Mouse (Mus musculus): ENCODE measurements around the gene Enah. TPM values are rescaled to one million over a fixed set of nuclear protein-coding genes. Genes with fewer than 3 reads are reported as not detected.

Enah gene
- total and polyA plus RNA-seq, 2 experiments from 2014 or later = 13.2 to 77.9 TPM

- TF ChIP-seq EP300 (IDR thresholded peaks at IDR 0.05; ENCODE audit: low read depth) (no peak), CTCF (IDR thresholded peaks at IDR 0.05; ENCODE audit: low read depth) (no peak)
- H3K9me3 ChIP-seq (replicated peaks; ENCODE audit: control insufficient read depth, low read length) = no peaks in the 10 kb centered on the region
- H3K36me3 ChIP-seq (replicated peaks; ENCODE audit: control insufficient read depth, insufficient read depth, low read length) = 0 out of 2 replicates have a peak, but pooled peaks cover 3% of the 10 kb centered on the region
- no peaks in the 10 kb centered on the region; the same call in 1 of the 2 replicates for H3K27me3 ChIP-seq (ENCODE audit: control insufficient read depth, insufficient read depth, low read length)
- peaks cover 14% of the 10 kb centered on the region for H3K4me1 ChIP-seq (ENCODE audit: control insufficient read depth, insufficient read depth)
- peak overlapping the region; percentile 94 for H3K27ac ChIP-seq (ENCODE audit: low read depth)
- H3K4me2 ChIP-seq (ENCODE audit: low read depth, low read length) = peak overlapping the region; percentile 67
- DNase-seq (ENCODE audit: low spot score) (peak; percentile 61), ATAC-seq (ENCODE audit: insufficient read depth, low read depth) (peak; percentile 20; the same call in 1 of the 2 replicates)
- peak overlapping the region; percentile 80 for H3K9ac ChIP-seq (replicated peaks; ENCODE audit: low read depth, low read length)
- 2% methylated on average over 29 of the region's 29 CpGs for WGBS
- H3K4me3 ChIP-seq (ENCODE audit: low read depth, low read length) = peak overlapping the region; percentile 66
These were observed 1.2 kb downstream of the Enah start for GRCm38 (mm10) chr1:182018397-182019265.

- no peak overlapping the region for H3K9ac ChIP-seq (replicated peaks; ENCODE audit: low read depth, low read length)
- H3K4me1 ChIP-seq (ENCODE audit: control insufficient read depth, insufficient read depth) = no peaks in the 10 kb centered on the region
- DNase-seq (ENCODE audit: low spot score) (no peak), ATAC-seq (ENCODE audit: insufficient read depth, low read depth) (no peak)
- TF ChIP-seq EP300 (IDR thresholded peaks at IDR 0.05; ENCODE audit: low read depth) = no peak
- TF ChIP-seq CTCF (IDR thresholded peaks at IDR 0.05; ENCODE audit: low read depth) = no peak
- WGBS = 44% methylated on average over 1 of the region's 1 CpGs
- H3K36me3 ChIP-seq (replicated peaks; ENCODE audit: control insufficient read depth, insufficient read depth, low read length) = 0 out of 2 replicates have a peak, but pooled peaks cover 10% of the 10 kb centered on the region
- H3K27ac ChIP-seq (ENCODE audit: low read depth) = no peak overlapping the region
- H3K27me3 ChIP-seq (ENCODE audit: control insufficient read depth, insufficient read depth, low read length) = no peaks in the 10 kb centered on the region
- H3K9me3 ChIP-seq (replicated peaks; ENCODE audit: control insufficient read depth, low read length) = no peaks in the 10 kb centered on the region
- no peak overlapping the region for H3K4me3 ChIP-seq (ENCODE audit: low read depth, low read length)
- no peak overlapping the region for H3K4me2 ChIP-seq (ENCODE audit: low read depth, low read length)
These were observed 14.0 kb downstream of the Enah start for GRCm38 (mm10) chr1:182005831-182006230.

- peaks cover 25% of the 10 kb centered on the region for H3K4me1 ChIP-seq (ENCODE audit: control insufficient read depth, insufficient read depth)
- no peak overlapping the region for H3K27ac ChIP-seq (ENCODE audit: low read depth)
- H3K36me3 ChIP-seq (replicated peaks; ENCODE audit: control insufficient read depth, insufficient read depth, low read length) = no peaks in the 10 kb centered on the region
- H3K9me3 ChIP-seq (replicated peaks; ENCODE audit: control insufficient read depth, low read length) = no peaks in the 10 kb centered on the region
- WGBS = 73% methylated on average over 4 of the region's 4 CpGs
- TF ChIP-seq EP300 (IDR thresholded peaks at IDR 0.05; ENCODE audit: low read depth) = no peak
- DNase-seq (ENCODE audit: low spot score) (no peak), ATAC-seq (ENCODE audit: insufficient read depth, low read depth) (no peak)
- no peak overlapping the region for H3K4me3 ChIP-seq (ENCODE audit: low read depth, low read length)
- no peak overlapping the region for H3K9ac ChIP-seq (replicated peaks; ENCODE audit: low read depth, low read length)
- H3K27me3 ChIP-seq (ENCODE audit: control insufficient read depth, insufficient read depth, low read length) = no peaks in the 10 kb centered on the region
- no peak overlapping the region for H3K4me2 ChIP-seq (ENCODE audit: low read depth, low read length)
These were observed 21.1 kb downstream of the Enah start for GRCm38 (mm10) chr1:181998673-181999072.

GRCm38 (mm10) chr1:181997791-181998190, 22.0 kb downstream of the Enah start:
- Histone ChIP-seq H3K36me3 (replicated peaks; ENCODE audit: control insufficient read depth, insufficient read depth, low read length) (no peaks in the 10 kb centered on the region), H3K9me3 (replicated peaks; ENCODE audit: control insufficient read depth, low read length) (no peaks in the 10 kb centered on the region), H3K4me3 (ENCODE audit: low read depth, low read length) (no peak overlapping the region), H3K9ac (replicated peaks; ENCODE audit: low read depth, low read length) (0 out of 2 replicates have a peak overlapping the region, but pooled peaks have one; percentile 7), H3K4me2 (ENCODE audit: low read depth, low read length) (no peak overlapping the region), H3K4me1 (ENCODE audit: control insufficient read depth, insufficient read depth) (peaks cover 25% of the 10 kb centered on the region), H3K27me3 (ENCODE audit: control insufficient read depth, insufficient read depth, low read length) (no peaks in the 10 kb centered on the region), H3K27ac (ENCODE audit: low read depth) (no peak overlapping the region)
- DNase-seq (ENCODE audit: low spot score) = no peak
- ATAC-seq (ENCODE audit: insufficient read depth, low read depth) = no peak
- WGBS = 63% methylated on average over 3 of the region's 3 CpGs
- TF ChIP-seq EP300 (IDR thresholded peaks at IDR 0.05; ENCODE audit: low read depth) (no peak), CTCF (IDR thresholded peaks at IDR 0.05; ENCODE audit: low read depth) (no peak)

- no peak for TF ChIP-seq CTCF (IDR thresholded peaks at IDR 0.05; ENCODE audit: low read depth)
- TF ChIP-seq EP300 (IDR thresholded peaks at IDR 0.05; ENCODE audit: low read depth) = no peak
- Histone ChIP-seq H3K4me3 (ENCODE audit: low read depth, low read length) (no peak overlapping the region), H3K27ac (ENCODE audit: low read depth) (no peak overlapping the region), H3K4me2 (ENCODE audit: low read depth, low read length) (no peak overlapping the region), H3K9me3 (replicated peaks; ENCODE audit: control insufficient read depth, low read length) (no peaks in the 10 kb centered on the region), H3K36me3 (replicated peaks; ENCODE audit: control insufficient read depth, insufficient read depth, low read length) (no peaks in the 10 kb centered on the region), H3K27me3 (ENCODE audit: control insufficient read depth, insufficient read depth, low read length) (no peaks in the 10 kb centered on the region), H3K9ac (replicated peaks; ENCODE audit: low read depth, low read length) (no peak overlapping the region), H3K4me1 (ENCODE audit: control insufficient read depth, insufficient read depth) (peaks cover 37% of the 10 kb centered on the region)
- 61% methylated on average over 5 of the region's 5 CpGs for WGBS
- no peak for DNase-seq (ENCODE audit: low spot score)
- no peak for ATAC-seq (ENCODE audit: insufficient read depth, low read depth)
These were observed 26.2 kb downstream of the Enah start for GRCm38 (mm10) chr1:181993597-181993996.

All from heart, postnatal 0 days (tissue).